Mouse (Mus musculus): ENCODE measurements around the gene Guca2a.

GRCm38 (mm10) chr4:119668185-119668584 is 30.7 kb downstream of the Guca2a start:
- TF ChIP-seq CTCF (IDR thresholded peaks at IDR 0.05; ENCODE audit: borderline replicate concordance, insufficient read depth, low read length) (no peak), POLR2A (IDR thresholded peaks at IDR 0.05; ENCODE audit: low read depth, low read length) (no peak)
